Mouse (Mus musculus): ENCODE data around the gene Pdk2.

GRCm38 (mm10) chr11:94991641-94992479 lies 49.3 kb downstream of the Pdk2 start:
- TF ChIP-seq POLR2A (IDR thresholded peaks at IDR 0.05; ENCODE audit: extremely low read depth, insufficient read depth, low read length) (no peak), CTCF (IDR thresholded peaks at IDR 0.05; ENCODE audit: extremely low read depth, insufficient read depth, low read length) (no peak)

All from cortical plate, adult 2 months (tissue).